Mouse (Mus musculus) cortical plate, adult 2 months (tissue): ENCODE measurements around the gene Hexim2.

Experiments
- CTCF ChIP-seq: fragments of 200-500 bp; IDR thresholded peaks from 2 replicates; pipeline ENCODE4 v1.5.1; 2011; ENCODE audit warnings: mild to moderate bottlenecking, control low read depth, low read length; ENCODE audit not compliant: insufficient read depth; ENCODE audit errors: extremely low read depth
- POLR2A ChIP-seq: fragments of 200-500 bp; IDR thresholded peaks from 2 replicates; pipeline ENCODE4 v1.6.1; 2011; ENCODE audit warnings: mild to moderate bottlenecking, low read length, control low read depth; ENCODE audit not compliant: insufficient read depth; ENCODE audit errors: extremely low read depth

GRCm38 (mm10) chr11:103098531-103099190 lies 33.6 kb upstream of the Hexim2 start:
- TF ChIP-seq CTCF (no peak), POLR2A (no peak)
